In the genomic region with DNA sequence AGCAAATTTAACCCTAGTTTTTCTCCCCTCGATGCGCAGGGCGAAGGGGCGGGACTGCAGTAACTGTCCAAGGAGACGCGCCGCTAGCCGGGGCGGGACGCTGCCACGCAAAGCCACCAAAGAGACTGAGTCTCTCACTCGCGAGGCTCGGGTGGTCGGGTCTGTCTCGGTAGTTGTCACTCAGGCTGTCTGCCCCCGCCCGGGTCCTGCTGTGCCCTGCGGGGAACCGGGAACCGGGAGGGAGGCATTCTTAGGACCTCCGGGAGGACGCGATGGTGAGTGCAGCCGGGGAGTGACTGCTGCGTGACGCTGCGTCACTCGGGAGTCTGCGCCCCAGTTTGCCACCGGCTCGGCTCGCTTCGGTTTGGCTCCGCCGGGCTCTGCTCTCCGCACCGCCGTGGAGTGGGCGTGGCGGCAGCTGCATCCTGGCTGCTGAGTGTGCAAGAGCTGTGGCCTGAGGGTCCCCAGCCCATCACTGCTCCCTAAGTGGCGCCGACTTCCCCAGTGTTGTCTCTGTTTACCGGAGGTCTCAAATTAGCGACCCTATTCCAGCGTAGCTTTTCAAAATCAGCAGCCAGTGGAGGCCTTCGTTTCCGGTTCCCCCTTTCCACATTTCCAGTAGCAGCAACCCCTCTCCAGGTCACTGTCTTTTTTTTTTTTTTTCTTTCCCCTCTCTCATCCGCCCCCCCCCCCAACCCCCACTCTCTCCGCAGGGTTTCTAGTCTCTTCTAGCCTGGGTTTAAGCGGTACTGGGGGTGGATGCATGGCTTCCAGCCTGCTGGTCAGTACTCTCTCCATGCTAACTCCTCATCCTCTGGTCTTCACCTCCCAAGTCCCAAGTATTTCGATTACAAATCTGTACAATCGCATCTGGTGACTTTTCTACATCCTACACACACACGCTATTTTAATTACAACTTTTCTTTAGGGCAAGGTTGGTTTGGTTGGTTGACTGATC, we compare ENCODE assay signal across 7 mouse cellular contexts. TPM values are rescaled to one million over a fixed set of nuclear protein-coding genes. Genes with fewer than 3 reads are reported as not detected.
DNase-seq lines count a peak whose midpoint lies in the region; ATAC-seq and TF ChIP-seq lines count a peak whose summit lies in the region.

No protein-coding gene starts in this region.

- H3K4me3 ChIP-seq in E14TG2a.4 (replicated peaks; ENCODE audit: low read length): peak overlapping the region; percentile 84
- peak overlapping the region; percentile 63 for H3K4me3 ChIP-seq in embryonic facial prominence, embryonic 13.5 days
- H3K4me3 ChIP-seq in heart, postnatal 0 days (ENCODE audit: low read depth, low read length): peak overlapping the region; percentile 68

- no peak for TF ChIP-seq CTCF in E14TG2a.4 (conservative IDR thresholded peaks at IDR 0.05; ENCODE audit: low read length)
- TF ChIP-seq CTCF in heart, postnatal 0 days (IDR thresholded peaks at IDR 0.05; ENCODE audit: low read depth): no peak

- 1% methylated on average over 53 of the region's 54 CpGs for WGBS in embryonic facial prominence, embryonic 13.5 days
- WGBS in heart, postnatal 0 days: 4% methylated on average over 50 of the region's 54 CpGs

- no peak for TF ChIP-seq EP300 in heart, postnatal 0 days (IDR thresholded peaks at IDR 0.05; ENCODE audit: low read depth)

- peaks cover 54% of the 10 kb centered on the region for H3K4me1 ChIP-seq in E14TG2a.4 (replicated peaks; ENCODE audit: low read depth, low read length)
- H3K4me1 ChIP-seq in embryonic facial prominence, embryonic 13.5 days: no peaks in the 10 kb centered on the region; the same call in 1 of the 2 replicates
- no peaks in the 10 kb centered on the region for H3K4me1 ChIP-seq in heart, postnatal 0 days (ENCODE audit: control insufficient read depth, insufficient read depth)

- peaks cover 17% of the 10 kb centered on the region for H3K27me3 ChIP-seq in E14TG2a.4 (ENCODE audit: insufficient read depth, low read length)
- H3K27me3 ChIP-seq in embryonic facial prominence, embryonic 13.5 days: no peaks in the 10 kb centered on the region
- H3K27me3 ChIP-seq in heart, postnatal 0 days (ENCODE audit: control insufficient read depth, insufficient read depth, low read length): 0 out of 2 replicates have a peak, but pooled peaks cover 4% of the 10 kb centered on the region

- peaks cover 31% of the 10 kb centered on the region for H3K9me3 ChIP-seq in E14TG2a.4 (ENCODE audit: low read length)
- peaks cover 5% of the 10 kb centered on the region for H3K9me3 ChIP-seq in embryonic facial prominence, embryonic 13.5 days
- H3K9me3 ChIP-seq in heart, postnatal 0 days (replicated peaks; ENCODE audit: control insufficient read depth, low read length): 0 out of 2 replicates have a peak, but pooled peaks cover 6% of the 10 kb centered on the region

- H3K4me2 ChIP-seq in embryonic facial prominence, embryonic 13.5 days: peak overlapping the region; percentile 85
- H3K4me2 ChIP-seq in heart, postnatal 0 days (ENCODE audit: low read depth, low read length): peak overlapping the region; percentile 99

- peak overlapping the region; percentile 81 for H3K9ac ChIP-seq in embryonic facial prominence, embryonic 13.5 days
- H3K9ac ChIP-seq in heart, postnatal 0 days (replicated peaks; ENCODE audit: low read depth, low read length): peak overlapping the region; percentile 69

- H3K27ac ChIP-seq in embryonic facial prominence, embryonic 13.5 days: peak overlapping the region; percentile 64
- H3K27ac ChIP-seq in heart, postnatal 0 days (ENCODE audit: low read depth): no peak overlapping the region

- DNase-seq in heart, postnatal 0 days (ENCODE audit: low spot score): peak; percentile 23
- peak; percentile 53 to 60 for DNase-seq in layer of hippocampus, postnatal 10 days (ENCODE audit: low spot score in 2 of 2)
- peak; percentile 41 for DNase-seq in lung, postnatal 10 days
- DNase-seq in right cerebral cortex, adult 18-20 months: peak; percentile 65

- no peaks in the 10 kb centered on the region for H3K36me3 ChIP-seq in E14TG2a.4 (ENCODE audit: insufficient read depth, low read length)
- H3K36me3 ChIP-seq in embryonic facial prominence, embryonic 13.5 days: no peaks in the 10 kb centered on the region
- H3K36me3 ChIP-seq in heart, postnatal 0 days (replicated peaks; ENCODE audit: control insufficient read depth, insufficient read depth, low read length): no peaks in the 10 kb centered on the region

- peak; percentile 80 for ATAC-seq in activated CD4-positive, CD25-positive, alpha-beta regulatory T cell, adult 4 months
- peak; percentile 59 for ATAC-seq in embryonic facial prominence, embryonic 13.5 days (ENCODE audit: insufficient number of reproducible peaks, insufficient read depth, low FRiP score, low TSS enrichment, low read depth)
- ATAC-seq in heart, postnatal 0 days (ENCODE audit: insufficient read depth, low read depth): peak; percentile 49; the same call in 1 of the 2 replicates

RNA-seq across cellular contexts. Expression of a gene that starts 8.3 kb away (rescaled TPM):
- 10 to 100 TPM; 49.5 to 56.8 TPM for polyA plus RNA-seq in activated CD4-positive, CD25-positive, alpha-beta regulatory T cell, adult 4 months (2017; shearing (Covaris generic))
- 71.9 and 75.9 TPM in 2 replicates for polyA plus RNA-seq in embryonic facial prominence, embryonic 13.5 days (2015; fragmentation: Nextera tagmentation; extraction: Ambion mirVana)
- total RNA-seq in heart, postnatal 0 days (2014; rRNA removed; ENCODE audit: low replicate concordance): 7.4 and 28.1 TPM in 2 replicates
- 61.7 and 68.1 TPM in 2 replicates for polyA plus RNA-seq in heart, postnatal 0 days (2015; fragmentation: Nextera tagmentation; extraction: Ambion mirVana)
- 10 to 100 TPM; 38.8 to 48.5 TPM for total RNA-seq in layer of hippocampus, postnatal 10 days (2021)

RNA-seq across cellular contexts. Expression of a gene that starts 22.9 kb away (rescaled TPM):
- polyA plus RNA-seq in activated CD4-positive, CD25-positive, alpha-beta regulatory T cell, adult 4 months (2017; shearing (Covaris generic)): under 1 TPM in 1 of 2 experiments, not detected in 1; 0.17 TPM
- polyA plus RNA-seq in embryonic facial prominence, embryonic 13.5 days (2015; fragmentation: Nextera tagmentation; extraction: Ambion mirVana): 0.14 and 0.15 TPM in 2 replicates
- total RNA-seq in heart, postnatal 0 days (2014; rRNA removed; ENCODE audit: low replicate concordance): not detected in 2 replicates
- polyA plus RNA-seq in heart, postnatal 0 days (2015; fragmentation: Nextera tagmentation; extraction: Ambion mirVana): not detected in 2 replicates
- total RNA-seq in layer of hippocampus, postnatal 10 days (2021): under 1 TPM; 0.25 to 0.62 TPM

RNA-seq across cellular contexts. Expression of a gene that starts 29.5 kb away (rescaled TPM):
- 100 to 1,000 TPM; 208 to 219 TPM for polyA plus RNA-seq in activated CD4-positive, CD25-positive, alpha-beta regulatory T cell, adult 4 months (2017; shearing (Covaris generic))
- polyA plus RNA-seq in embryonic facial prominence, embryonic 13.5 days (2015; fragmentation: Nextera tagmentation; extraction: Ambion mirVana): 9.2 and 10.7 TPM in 2 replicates
- 0.77 and 4.4 TPM in 2 replicates for total RNA-seq in heart, postnatal 0 days (2014; rRNA removed; ENCODE audit: low replicate concordance)
- 2.0 TPM in 2 replicates for polyA plus RNA-seq in heart, postnatal 0 days (2015; fragmentation: Nextera tagmentation; extraction: Ambion mirVana)
- under 1 TPM; 0.53 to 0.67 TPM for total RNA-seq in layer of hippocampus, postnatal 10 days (2021)

RNA-seq across cellular contexts. Expression of a gene that starts 48.0 kb away (rescaled TPM):
- polyA plus RNA-seq in activated CD4-positive, CD25-positive, alpha-beta regulatory T cell, adult 4 months (2017; shearing (Covaris generic)): 100 to 1,000 TPM in 1 of 2 experiments, 10 to 100 TPM in 1; 96.8 to 108 TPM
- polyA plus RNA-seq in embryonic facial prominence, embryonic 13.5 days (2015; fragmentation: Nextera tagmentation; extraction: Ambion mirVana): 175 and 194 TPM in 2 replicates
- total RNA-seq in heart, postnatal 0 days (2014; rRNA removed; ENCODE audit: low replicate concordance): 86.6 and 132 TPM in 2 replicates
- 82.3 and 89.1 TPM in 2 replicates for polyA plus RNA-seq in heart, postnatal 0 days (2015; fragmentation: Nextera tagmentation; extraction: Ambion mirVana)
- total RNA-seq in layer of hippocampus, postnatal 10 days (2021): 10 to 100 TPM; 60.4 to 60.7 TPM

Comparison
In these comparisons a context has a peak if more than half of its experiments do, and no peak if none do; other contexts are left out.
1. RNA of a gene that starts 29.5 kb away (polyA plus RNA-seq): 208 to 219 TPM in activated CD4-positive, CD25-positive, alpha-beta regulatory T cell, adult 4 months; 9.2 to 10.7 TPM in embryonic facial prominence, embryonic 13.5 days and 2.0 TPM in heart, postnatal 0 days; every median in the first group is over 10 times any median in the second.
2. Peak in every context shown above with its lines, with median percentiles within 50 percentile points of each other: H3K4me3 ChIP-seq, ATAC-seq and DNase-seq.